Mouse (Mus musculus) midbrain, embryonic 11.5 days (tissue): ENCODE data around the gene Pex5. TPM values are rescaled to one million over a fixed set of nuclear protein-coding genes. Genes with fewer than 3 reads are reported as not detected.
A peak's percentile ranks its signal among the peaks of the same experiment; 100 is the strongest.
"Not testable (repeated sequence)": the region's sequence is repeated elsewhere in the genome, so short reads cannot be mapped to it uniquely, and the experiment has no call there.

ENCODE experiments used
- ATAC-seq: fragments of 200-750 bp; cut with Nextera tagmentation; 2 replicates; pipeline ENCODE4 v1.8.0; 2017; ENCODE audit warnings: moderate TSS enrichment, moderate library complexity; ENCODE audit not compliant: low FRiP score
- DNase-seq: peaks from one replicate; pipeline ENCODE4 v3.0.0; 2015; ENCODE audit warnings: low spot score; ENCODE audit errors: missing footprints
- H3K27ac ChIP-seq: fragments of 300-500 bp; sonication (generic); 2 replicates; pipeline ENCODE4 v1.5.1; 2014; ENCODE audit warnings: low read depth, low read length
- H3K27me3 ChIP-seq: fragments of 300-500 bp; sonication (generic); 2 replicates; pipeline ENCODE4 v1.6.1; 2014; ENCODE audit warnings: mild to moderate bottlenecking, low read length, moderate library complexity, mixed read lengths; ENCODE audit not compliant: control insufficient read depth, insufficient read depth
- H3K36me3 ChIP-seq: fragments of 300-500 bp; sonication (generic); 2 replicates; pipeline ENCODE4 v1.6.1; 2014; ENCODE audit warnings: mild to moderate bottlenecking, low read length, moderate library complexity, mixed read lengths; ENCODE audit not compliant: control insufficient read depth, insufficient read depth
- H3K4me1 ChIP-seq: fragments of 300-500 bp; sonication (generic); 2 replicates; pipeline ENCODE4 v1.6.1; 2014; ENCODE audit warnings: low read length; ENCODE audit not compliant: control insufficient read depth, insufficient read depth
- H3K4me2 ChIP-seq: fragments of 300-500 bp; sonication (generic); 2 replicates; pipeline ENCODE4 v1.6.1; 2014; ENCODE audit warnings: mild to moderate bottlenecking, moderate library complexity
- H3K4me3 ChIP-seq: fragments of 300-500 bp; sonication (generic); 2 replicates; pipeline ENCODE4 v1.5.1; 2014; ENCODE audit warnings: low read depth, low read length
- H3K9ac ChIP-seq: fragments of 300-500 bp; sonication (generic); 2 replicates; pipeline ENCODE4 v1.6.1; 2014; ENCODE audit warnings: low read length
- H3K9me3 ChIP-seq: fragments of 300-500 bp; sonication (generic); 2 replicates; pipeline ENCODE4 v1.6.1; 2016; ENCODE audit warnings: low read length; ENCODE audit not compliant: control insufficient read depth
- WGBS: fragments of 180-500 bp; shearing (Covaris S2); extraction: QIAGEN DNeasy Blood & Tissue Kit; methylation state at CpG from one replicate; pipeline ENCODE4 v1.1.7; 2014; 5-methylcytosine and 5-hydroxymethylcytosine counted together
- polyA plus RNA-seq: library from polyadenylated mRNA; unstranded; fragments of >200 nt; fragmentation: Nextera tagmentation; extraction: Ambion mirVana; gene quantifications from 2 replicates; pipeline ENCODE4 v1.2.1, GENCODE M21; 2014

The Pex5 gene
- polyA plus RNA-seq, 1 experiment from 2014 or later: 39.6 TPM

DNA sequence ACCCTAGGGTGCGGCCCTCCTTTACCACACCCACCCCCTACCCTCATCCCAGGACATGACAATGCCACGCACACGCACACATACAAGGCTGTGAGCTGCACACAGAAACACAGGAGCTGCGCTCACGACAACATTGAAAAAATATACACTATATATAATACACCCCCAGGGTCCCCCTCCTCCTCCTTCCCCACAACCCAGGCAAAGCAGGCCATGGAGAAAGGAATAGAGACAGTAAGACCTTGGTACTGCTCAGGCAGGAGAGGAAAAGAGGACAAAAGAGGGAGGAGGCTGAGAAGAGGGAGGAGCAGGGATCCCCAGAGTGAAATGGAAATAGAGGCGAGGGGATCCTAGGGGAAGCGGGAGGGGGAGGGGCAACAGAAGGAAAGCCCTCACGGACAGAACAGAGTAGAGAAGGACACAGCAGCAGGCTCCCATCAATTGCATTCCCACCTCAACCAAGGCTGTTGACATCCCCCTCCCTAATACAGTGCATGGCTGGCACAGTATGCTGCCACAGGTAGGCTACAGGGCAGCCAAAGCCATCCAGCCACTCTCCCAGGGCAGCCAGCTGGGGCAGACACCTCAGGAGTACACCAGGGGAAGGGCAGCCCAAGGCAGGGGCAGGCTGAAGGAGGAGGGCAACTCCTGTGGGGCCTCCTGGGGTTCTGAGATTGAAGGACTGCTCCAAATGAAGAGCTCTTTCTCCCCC is 16.1 kb upstream of the Pex5 start:
- Histone ChIP-seq H3K36me3 (no peaks in the 10 kb centered on the region), H3K9me3 (no peaks in the 10 kb centered on the region), H3K4me3 (no peak overlapping the region), H3K27ac (no peak overlapping the region), H3K27me3 (no peaks in the 10 kb centered on the region), H3K9ac (no peak overlapping the region), H3K4me2 (no peak overlapping the region), H3K4me1 (no peaks in the 10 kb centered on the region; the same call in none of the 2 replicates)
- no peak for DNase-seq
- peak; percentile 34; the same call in 1 of the 2 replicates for ATAC-seq
- 34% methylated on average over 8 of the region's 8 CpGs for WGBS

DNA sequence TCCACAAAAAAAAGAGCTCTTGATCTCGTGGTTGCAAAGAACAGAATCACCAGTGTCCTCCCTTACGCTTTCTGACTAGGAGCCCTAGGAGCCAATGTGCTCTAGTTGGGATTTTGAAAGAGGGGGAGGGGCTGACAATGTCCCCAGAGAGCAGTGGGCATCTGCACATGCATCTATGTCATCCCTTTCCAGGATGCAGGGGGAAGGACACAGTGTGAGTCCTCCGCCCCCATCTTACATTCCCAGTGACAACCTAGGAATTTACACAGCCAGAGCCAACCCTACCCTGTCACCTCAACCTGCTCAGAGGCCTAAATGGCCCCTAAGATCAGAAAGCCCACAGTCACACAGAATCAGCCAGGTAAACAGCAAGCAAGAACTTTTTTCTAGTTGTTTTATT is 15.5 kb upstream of the Pex5 start:
- WGBS: 67% methylated on average over 3 of the region's 3 CpGs
- Histone ChIP-seq H3K4me3 (no peak overlapping the region), H3K9ac (no peak overlapping the region)

DNA sequence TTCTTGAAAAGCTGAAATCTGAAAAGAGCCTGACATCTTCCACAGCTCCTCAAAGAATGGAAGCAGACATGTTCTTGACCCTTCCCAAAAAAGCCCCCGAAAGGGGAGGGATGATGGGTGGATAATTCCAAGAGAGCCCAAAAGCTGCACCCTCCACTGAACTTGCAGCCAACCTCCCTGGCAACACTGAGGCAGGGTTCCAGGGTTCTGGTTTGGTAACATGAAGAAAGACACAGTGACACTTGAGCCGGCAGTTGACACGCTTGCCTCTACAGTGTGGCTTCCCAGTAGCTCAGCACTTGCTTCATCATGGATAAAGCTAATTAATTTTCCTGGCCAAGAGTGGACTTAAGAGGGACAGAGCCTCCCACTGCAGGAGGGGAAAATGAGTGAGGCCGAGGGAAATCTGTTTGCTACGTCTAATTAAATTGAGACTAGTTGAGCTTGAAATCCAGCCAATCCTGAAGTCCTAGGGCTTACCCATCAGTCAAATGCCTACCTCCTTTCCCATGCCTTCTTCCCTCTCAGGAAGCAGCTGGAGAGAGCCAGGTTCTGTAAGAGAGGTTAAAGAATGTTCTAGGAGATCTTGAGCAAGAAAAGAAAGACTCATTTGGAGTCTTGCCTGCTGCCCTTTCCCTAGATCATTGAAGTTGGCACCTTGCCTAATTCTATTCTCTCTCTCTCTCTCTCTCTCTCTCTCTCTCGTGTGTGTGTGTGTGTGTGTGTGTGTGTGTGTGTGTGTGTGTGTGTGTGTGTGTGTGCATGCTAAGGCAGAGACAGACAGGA is 13.1 kb upstream of the Pex5 start:
- Histone ChIP-seq H3K4me1 (no peaks in the 10 kb centered on the region; the same call in none of the 2 replicates), H3K4me2 (no peak overlapping the region), H3K9ac (no peak overlapping the region), H3K4me3 (no peak overlapping the region), H3K27ac (no peak overlapping the region), H3K27me3 (no peaks in the 10 kb centered on the region), H3K9me3 (no peaks in the 10 kb centered on the region), H3K36me3 (no peaks in the 10 kb centered on the region)
- DNase-seq: no peak
- WGBS: 82% methylated on average over 5 of the region's 6 CpGs
- no peak for ATAC-seq

More for the DNA sequence above, 15.5 kb upstream of the Pex5 start:
- ATAC-seq (peak; percentile 43; the same call in 1 of the 2 replicates), DNase-seq (no peak)
- Histone ChIP-seq H3K4me2 (no peak overlapping the region), H3K27me3 (no peaks in the 10 kb centered on the region), H3K27ac (no peak overlapping the region), H3K9me3 (no peaks in the 10 kb centered on the region), H3K36me3 (no peaks in the 10 kb centered on the region), H3K4me1 (no peaks in the 10 kb centered on the region; the same call in none of the 2 replicates)

DNA sequence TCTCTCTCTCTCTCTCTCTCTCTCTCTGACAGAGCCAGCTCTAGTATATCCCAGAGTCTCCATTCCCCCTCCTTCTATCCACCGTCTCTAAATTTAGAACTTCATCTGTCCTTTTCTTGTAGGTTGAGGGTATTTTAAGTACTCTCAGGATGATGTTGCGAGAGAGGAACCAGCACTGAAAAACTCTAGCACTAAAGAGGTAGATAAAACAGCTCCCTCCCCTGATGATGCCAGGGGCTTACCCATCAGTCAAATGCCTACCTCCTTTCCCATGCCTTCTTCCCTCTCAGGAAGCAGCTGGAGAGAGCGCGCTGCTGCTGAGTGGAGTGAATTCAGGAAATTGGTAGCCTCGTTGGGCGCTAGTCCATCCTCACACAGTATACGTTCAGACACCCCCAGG is 12.4 kb upstream of the Pex5 start:
- DNase-seq: no peak
- no peak overlapping the region for H3K4me3 ChIP-seq
- H3K4me2 ChIP-seq: no peak overlapping the region
- H3K27ac ChIP-seq: no peak overlapping the region
- H3K36me3 ChIP-seq: no peaks in the 10 kb centered on the region
- 86% methylated on average over 7 of the region's 7 CpGs for WGBS
- no peaks in the 10 kb centered on the region for H3K27me3 ChIP-seq
- H3K4me1 ChIP-seq: no peaks in the 10 kb centered on the region; the same call in none of the 2 replicates
- ATAC-seq: no peak
- no peaks in the 10 kb centered on the region for H3K9me3 ChIP-seq
- no peak overlapping the region for H3K9ac ChIP-seq

DNA sequence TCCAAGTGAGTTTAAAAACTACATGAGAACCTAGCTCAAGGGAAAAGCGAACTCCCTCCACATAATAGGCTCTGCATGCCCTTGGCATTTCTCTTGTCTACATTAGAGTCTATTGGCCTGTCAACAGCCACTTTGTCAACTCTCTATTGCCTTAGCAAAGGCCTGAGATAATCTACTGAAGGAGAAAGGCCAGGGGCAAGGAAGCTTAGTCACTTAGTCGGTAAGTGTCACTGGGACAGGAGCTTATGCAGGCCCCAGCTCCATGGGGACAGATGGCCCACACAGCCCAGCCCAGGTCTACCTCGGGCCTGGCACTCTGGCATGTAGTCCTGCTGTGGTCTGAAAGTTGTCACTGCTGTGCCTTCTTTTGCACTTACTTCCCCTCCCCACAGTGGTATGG is 11.7 kb upstream of the Pex5 start:
- no peak for DNase-seq
- Histone ChIP-seq H3K27ac (no peak overlapping the region), H3K9ac (no peak overlapping the region), H3K4me3 (no peak overlapping the region), H3K9me3 (no peaks in the 10 kb centered on the region), H3K4me2 (no peak overlapping the region), H3K27me3 (no peaks in the 10 kb centered on the region), H3K36me3 (no peaks in the 10 kb centered on the region), H3K4me1 (no peaks in the 10 kb centered on the region; the same call in none of the 2 replicates)
- no peak for ATAC-seq
- 82% methylated on average over 3 of the region's 3 CpGs for WGBS

DNA sequence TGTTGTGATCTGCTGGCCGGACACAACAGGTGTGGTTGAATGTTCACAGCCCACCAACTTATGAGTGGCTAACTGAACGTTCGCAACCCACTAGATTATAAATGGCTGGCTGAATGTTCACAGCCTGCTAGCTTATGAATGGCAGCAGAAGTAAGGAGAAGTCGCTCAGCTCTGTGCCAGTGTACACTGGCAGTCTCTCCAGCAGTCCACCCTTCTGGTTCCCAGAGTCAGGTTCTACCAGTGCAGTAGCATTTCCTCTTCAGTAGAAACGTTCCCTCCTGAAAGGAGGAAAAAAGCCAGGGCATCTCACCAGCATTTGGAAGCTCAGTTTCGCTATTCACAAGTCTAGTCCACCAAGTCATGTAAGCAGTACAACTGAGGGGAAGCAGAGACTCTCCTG is 10.7 kb upstream of the Pex5 start:
- Histone ChIP-seq H3K27ac (no peak overlapping the region), H3K9me3 (no peaks in the 10 kb centered on the region), H3K27me3 (no peaks in the 10 kb centered on the region), H3K9ac (no peak overlapping the region), H3K4me3 (no peak overlapping the region), H3K36me3 (no peaks in the 10 kb centered on the region), H3K4me1 (no peaks in the 10 kb centered on the region), H3K4me2 (no peak overlapping the region)
- DNase-seq: no peak
- ATAC-seq: no peak
- 71% methylated on average over 6 of the region's 6 CpGs for WGBS

DNA sequence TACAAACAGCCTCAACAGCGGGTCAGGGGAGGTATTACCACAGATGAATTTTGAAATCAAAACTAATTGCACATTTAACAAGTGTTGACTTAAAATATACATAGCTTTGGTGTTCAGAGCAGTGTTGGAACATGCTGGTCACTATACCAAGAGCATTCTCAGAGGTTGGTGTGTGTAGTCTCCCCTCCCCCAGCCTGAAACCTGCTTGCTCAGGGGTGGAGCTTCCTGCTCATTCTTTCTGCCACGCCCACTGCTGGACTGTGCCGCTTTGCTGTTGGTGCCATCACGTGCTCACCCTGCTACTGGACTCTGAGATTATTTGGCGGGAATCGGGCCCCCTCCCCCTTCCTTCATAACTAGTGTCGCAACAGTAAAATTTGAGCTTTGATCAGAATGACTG is 10.2 kb upstream of the Pex5 start:
- not testable (repeated sequence) for H3K4me3 ChIP-seq, H3K9ac ChIP-seq, DNase-seq, H3K27me3 ChIP-seq, H3K9me3 ChIP-seq, H3K4me1 ChIP-seq, H3K27ac ChIP-seq, H3K4me2 ChIP-seq, ATAC-seq, H3K36me3 ChIP-seq
- 62% methylated on average over 7 of the region's 7 CpGs for WGBS

DNA sequence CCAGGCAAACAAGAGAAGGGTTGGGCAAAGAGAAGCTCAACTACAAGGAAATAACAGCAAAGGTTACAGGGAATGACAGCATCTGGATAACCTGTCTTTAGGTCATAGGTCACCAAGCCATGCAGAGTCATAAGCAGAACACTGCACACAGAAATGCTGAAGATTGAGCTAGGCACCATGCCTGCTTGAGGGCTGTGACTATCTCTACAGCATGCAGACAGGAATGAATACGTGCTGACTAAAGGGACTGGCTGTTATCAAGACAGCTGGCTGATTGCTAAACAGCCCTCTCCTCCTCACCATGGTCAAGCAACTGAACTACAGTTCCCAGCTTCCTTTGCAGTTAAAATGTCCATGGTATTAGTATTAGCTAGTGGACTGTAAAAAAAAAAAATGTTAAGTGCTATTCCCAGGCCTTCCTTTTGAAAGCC is 9.2 kb upstream of the Pex5 start:
- DNase-seq (no peak), ATAC-seq (no peak)
- no peak overlapping the region for H3K4me3 ChIP-seq
- H3K9ac ChIP-seq: no peak overlapping the region
- 52% methylated on average over 1 of the region's 1 CpGs for WGBS
- H3K4me1 ChIP-seq: no peaks in the 10 kb centered on the region
- no peaks in the 10 kb centered on the region for H3K27me3 ChIP-seq
- H3K36me3 ChIP-seq: no peaks in the 10 kb centered on the region
- H3K4me2 ChIP-seq: no peak overlapping the region
- H3K27ac ChIP-seq: no peak overlapping the region
- no peaks in the 10 kb centered on the region for H3K9me3 ChIP-seq

DNA sequence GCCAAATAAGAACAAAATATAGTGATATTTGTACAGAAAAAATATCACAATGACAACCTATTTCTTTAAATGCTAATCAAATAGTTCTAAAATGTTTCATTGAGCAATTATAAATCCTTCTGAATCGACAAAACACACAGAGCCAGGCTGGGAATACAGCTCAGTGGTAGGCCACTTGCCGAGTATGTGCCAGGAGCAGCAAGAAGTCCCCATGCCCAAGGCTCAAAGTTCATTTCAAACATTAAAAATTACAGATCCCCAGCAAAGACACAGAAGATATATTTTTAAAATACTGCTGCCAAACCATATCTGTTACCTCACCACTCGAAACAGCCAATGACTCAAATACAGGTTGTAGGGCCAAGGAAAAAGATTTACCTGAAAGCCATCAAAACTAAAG is 3.8 kb upstream of the Pex5 start:
- Histone ChIP-seq H3K4me3 (no peak overlapping the region), H3K27ac (no peak overlapping the region), H3K9me3 (no peaks in the 10 kb centered on the region), H3K4me2 (no peak overlapping the region), H3K27me3 (no peaks in the 10 kb centered on the region), H3K9ac (no peak overlapping the region), H3K36me3 (no peaks in the 10 kb centered on the region), H3K4me1 (no peaks in the 10 kb centered on the region; the same call in 1 of the 2 replicates)
- 87% methylated on average over 3 of the region's 3 CpGs for WGBS
- ATAC-seq: no peak
- no peak for DNase-seq
